Mouse (Mus musculus) hindbrain, embryonic 13.5 days (tissue): Measurements from ENCODE around the gene Olfr1208. TPM values are rescaled to one million over a fixed set of nuclear protein-coding genes. Genes with fewer than 3 reads are reported as not detected.

ENCODE experiments used
- ATAC-seq: fragments of 200-750 bp; cut with Nextera tagmentation; 2 replicates; pipeline ENCODE4 v1.8.0; 2017; ENCODE audit warnings: moderate TSS enrichment; ENCODE audit not compliant: low FRiP score
- H3K27ac ChIP-seq: fragments of 300-500 bp; sonication (generic); 2 replicates; pipeline ENCODE4 v1.5.1; 2015; ENCODE audit warnings: inconsistent platforms, mild to moderate bottlenecking, moderate library complexity
- H3K27me3 ChIP-seq: fragments of 300-500 bp; sonication (generic); 2 replicates; pipeline ENCODE4 v1.6.1; 2015; ENCODE audit warnings: mild to moderate bottlenecking, inconsistent platforms
- H3K36me3 ChIP-seq: fragments of 300-500 bp; sonication (generic); 2 replicates; pipeline ENCODE4 v1.6.1; 2015; ENCODE audit warnings: mild to moderate bottlenecking, inconsistent platforms
- H3K4me1 ChIP-seq: fragments of 300-500 bp; sonication (generic); replicated peaks from 2 replicates; pipeline ENCODE4 v1.6.1; 2015; ENCODE audit warnings: inconsistent platforms
- H3K4me2 ChIP-seq: fragments of 300-500 bp; sonication (generic); 2 replicates; pipeline ENCODE4 v1.6.1; 2015; ENCODE audit warnings: inconsistent platforms, mild to moderate bottlenecking, moderate library complexity
- H3K4me3 ChIP-seq: fragments of 300-500 bp; sonication (generic); 2 replicates; pipeline ENCODE4 v1.5.1; 2015; ENCODE audit warnings: mild to moderate bottlenecking, inconsistent platforms
- H3K9ac ChIP-seq: fragments of 300-500 bp; sonication (generic); 2 replicates; pipeline ENCODE4 v1.6.1; 2015; ENCODE audit warnings: mild to moderate bottlenecking, inconsistent platforms
- H3K9me3 ChIP-seq: fragments of 300-500 bp; sonication (generic); 2 replicates; pipeline ENCODE4 v1.6.1; 2016; ENCODE audit warnings: inconsistent platforms
- WGBS: fragments of 180-500 bp; shearing (Covaris S2); methylation state at CpG from one replicate; pipeline ENCODE4 v1.1.7; 2015; 5-methylcytosine and 5-hydroxymethylcytosine counted together
- polyA plus RNA-seq: library from polyadenylated mRNA; unstranded; fragments of >200 nt; fragmentation: Nextera tagmentation; extraction: Ambion mirVana; gene quantifications from 2 replicates; pipeline ENCODE4 v1.2.1, GENCODE M21; 2015

The Olfr1208 gene
- polyA plus RNA-seq, result not detected in 2 replicates

DNA sequence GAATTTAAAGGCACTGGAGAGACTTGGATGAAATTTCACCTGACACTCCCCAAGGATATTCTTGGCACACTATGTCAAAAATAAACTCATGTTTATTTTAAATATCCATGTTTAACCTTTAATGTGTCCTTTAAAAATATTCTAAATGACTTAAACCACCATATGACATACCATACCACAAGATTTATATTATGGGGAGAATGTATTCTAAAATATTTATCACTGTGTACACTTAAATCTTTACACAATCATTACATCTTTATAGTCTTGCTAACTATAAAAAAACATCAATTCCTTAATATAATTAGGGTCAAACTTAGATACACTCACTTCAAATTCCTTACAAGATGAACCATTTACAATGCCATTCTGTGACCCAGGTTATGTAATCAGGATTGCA is at the start of gene Olfr1208:
Gene Olfr1208 (minus strand): TSS at position 101 of the 400 bp plus-strand sequence.
- Histone ChIP-seq H3K9ac (no peak within 1 kb of the TSS), H3K4me3 (no peak within 1 kb of the TSS), H3K27me3 (no peaks in the 10 kb centered on the region), H3K9me3 (no peaks in the 10 kb centered on the region), H3K36me3 (no peaks in the 10 kb centered on the region), H3K4me2 (no peak within 1 kb of the TSS), H3K27ac (no peak within 1 kb of the TSS), H3K4me1 (no peaks in the 10 kb centered on the region)
- no peak for ATAC-seq

DNA sequence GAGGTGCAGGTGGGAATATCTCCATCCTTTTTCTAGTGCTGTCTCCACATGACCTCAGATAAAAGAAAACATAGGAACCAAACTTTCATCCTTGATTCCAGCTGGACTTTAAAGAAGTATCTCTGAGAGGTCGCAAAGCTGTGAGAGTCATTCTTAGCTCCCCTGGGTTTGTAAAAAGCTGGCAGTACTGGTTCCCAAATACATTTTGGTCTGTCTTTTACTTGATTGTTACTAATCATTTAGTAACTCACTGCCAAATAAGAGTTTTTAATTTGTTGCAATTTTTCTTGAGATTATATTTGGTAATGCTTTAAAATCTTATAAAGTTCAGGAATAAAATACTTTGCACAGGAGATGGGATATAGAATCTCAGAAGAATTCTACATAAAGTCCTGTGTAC is 35.9 kb upstream of the Olfr1208 start, which contains the start of gene Olfr1211:
Gene Olfr1211 (minus strand): TSS at position 101 of the 400 bp plus-strand sequence.
- H3K4me1 ChIP-seq, result no peaks in the 10 kb centered on the region
- H3K9ac ChIP-seq, result no peak within 1 kb of the TSS
- no peaks in the 10 kb centered on the region for H3K9me3 ChIP-seq
- no peak within 1 kb of the TSS for H3K4me3 ChIP-seq
- no peak within 1 kb of the TSS for H3K4me2 ChIP-seq
- WGBS, result 98% methylated on average over 1 of the region's 1 CpGs
- no peaks in the 10 kb centered on the region for H3K36me3 ChIP-seq
- no peaks in the 10 kb centered on the region for H3K27me3 ChIP-seq
- H3K27ac ChIP-seq, result no peak within 1 kb of the TSS
- no peak for ATAC-seq

DNA sequence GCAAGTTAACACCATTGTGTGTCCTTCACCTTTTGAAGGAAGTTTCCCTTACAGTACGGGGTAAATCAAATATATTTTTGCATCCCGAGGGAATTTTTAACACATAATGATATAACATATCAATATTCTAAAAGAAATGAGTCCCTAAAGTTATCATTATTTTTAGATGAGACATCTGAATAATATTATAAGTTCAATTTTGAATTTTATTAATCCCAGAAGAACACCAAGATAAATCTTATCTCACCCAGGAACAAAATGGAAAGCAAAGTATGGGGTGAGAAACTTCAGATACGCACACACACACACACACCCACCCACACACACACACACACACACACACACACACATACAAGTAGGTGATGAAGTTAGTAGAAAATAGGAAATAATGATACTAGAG is 12.9 kb upstream of the Olfr1208 start, which contains the start of gene Olfr1209:
Gene Olfr1209 (minus strand): TSS at position 101 of the 400 bp plus-strand sequence.
- Histone ChIP-seq H3K4me1 (no peaks in the 10 kb centered on the region), H3K9me3 (no peaks in the 10 kb centered on the region), H3K27ac (no peak within 1 kb of the TSS), H3K4me3 (no peak within 1 kb of the TSS), H3K9ac (no peak within 1 kb of the TSS), H3K4me2 (no peak within 1 kb of the TSS), H3K27me3 (no peaks in the 10 kb centered on the region), H3K36me3 (no peaks in the 10 kb centered on the region)
- WGBS, result 88% methylated on average over 3 of the region's 3 CpGs
- no peak for ATAC-seq

DNA sequence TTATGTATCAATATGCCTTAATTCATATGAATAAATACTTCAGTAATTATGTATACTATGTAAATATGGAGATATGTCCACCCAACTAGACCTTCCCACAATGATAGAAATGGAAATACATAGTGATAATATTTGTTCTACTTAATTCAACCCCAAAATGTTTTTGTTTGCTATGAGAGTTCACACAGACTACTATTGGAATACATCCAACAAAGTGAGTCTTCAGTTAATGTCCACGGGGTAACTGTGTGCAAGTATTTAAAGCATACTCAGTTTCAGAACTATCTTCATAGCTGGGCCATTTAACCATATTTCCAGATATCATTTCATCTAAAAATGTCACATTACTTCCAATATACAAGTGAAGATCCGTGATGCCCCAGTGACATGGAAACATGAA is 39.2 kb downstream of the Olfr1208 start, which contains the start of gene Olfr1206:
Gene Olfr1206 (plus strand): TSS at position 301 of the 400 bp plus-strand sequence.
- H3K4me1 ChIP-seq, result no peaks in the 10 kb centered on the region
- H3K27me3 ChIP-seq, result no peaks in the 10 kb centered on the region
- WGBS, result 89% methylated on average over 2 of the region's 2 CpGs
- H3K27ac ChIP-seq, result no peak within 1 kb of the TSS
- no peak within 1 kb of the TSS for H3K4me3 ChIP-seq
- no peaks in the 10 kb centered on the region for H3K9me3 ChIP-seq
- no peaks in the 10 kb centered on the region for H3K36me3 ChIP-seq
- no peak within 1 kb of the TSS for H3K4me2 ChIP-seq
- no peak for ATAC-seq
- H3K9ac ChIP-seq, result no peak within 1 kb of the TSS

DNA sequence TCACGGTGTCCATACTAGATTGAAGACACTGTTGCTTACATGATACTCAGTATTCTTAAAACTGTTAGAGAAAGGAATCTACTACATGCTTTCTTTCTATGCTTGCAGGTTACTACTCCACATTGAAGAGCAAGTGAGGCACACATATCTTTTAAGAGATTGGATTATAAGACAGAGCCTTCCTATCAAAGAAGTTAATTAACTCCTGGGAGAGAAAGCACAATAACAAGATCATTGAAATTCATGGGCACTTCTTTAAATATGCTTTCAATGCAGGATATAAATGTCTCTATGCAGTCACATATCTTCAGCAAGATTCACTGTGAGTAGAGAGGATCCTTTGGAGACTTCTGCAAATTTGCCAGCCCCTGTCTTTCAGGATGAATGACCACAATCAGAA is 53.1 kb downstream of the Olfr1208 start, which contains the start of gene Olfr1204:
Gene Olfr1204 (plus strand): TSS at position 301 of the 400 bp plus-strand sequence.
- H3K27ac ChIP-seq, result no peak within 1 kb of the TSS
- H3K9me3 ChIP-seq, result no peaks in the 10 kb centered on the region
- H3K4me3 ChIP-seq, result no peak within 1 kb of the TSS
- WGBS, result 94% methylated on average over 1 of the region's 1 CpGs
- H3K4me2 ChIP-seq, result no peak within 1 kb of the TSS
- no peak for ATAC-seq
- H3K36me3 ChIP-seq, result no peaks in the 10 kb centered on the region
- H3K9ac ChIP-seq, result no peak within 1 kb of the TSS
- H3K4me1 ChIP-seq, result no peaks in the 10 kb centered on the region
- H3K27me3 ChIP-seq, result no peaks in the 10 kb centered on the region

Other genes with a start within 250 kb of the Olfr1208 start
- not detected in 2 replicates for gene Olfr1193, start 226.7 kb downstream of the Olfr1208 start, polyA plus RNA-seq
- gene Olfr1195, start 213.1 kb downstream of the Olfr1208 start, polyA plus RNA-seq, result not detected in 2 replicates
- not detected in 2 replicates for gene Olfr1196, start 197.7 kb downstream of the Olfr1208 start, polyA plus RNA-seq
- not detected in 2 replicates for gene Olfr1197, start 169.9 kb downstream of the Olfr1208 start, polyA plus RNA-seq
- gene Olfr1198, start 150.9 kb downstream of the Olfr1208 start, polyA plus RNA-seq, result not detected in 2 replicates
- gene Olfr1199, start 141.8 kb downstream of the Olfr1208 start, polyA plus RNA-seq, result not detected in 2 replicates
- gene Olfr1200, start 131.8 kb downstream of the Olfr1208 start, polyA plus RNA-seq, result not detected in 2 replicates
- not detected in 2 replicates for gene Olfr1201, start 109.3 kb downstream of the Olfr1208 start, polyA plus RNA-seq
- not detected in 2 replicates for gene Olfr1202, start 87.8 kb downstream of the Olfr1208 start, polyA plus RNA-seq
- not detected in 2 replicates for gene Olfr1205, start 72.6 kb downstream of the Olfr1208 start, polyA plus RNA-seq
- not detected in 2 replicates for gene Olfr1204, start 53.0 kb downstream of the Olfr1208 start, polyA plus RNA-seq
- gene Olfr1206, start 39.1 kb downstream of the Olfr1208 start, polyA plus RNA-seq, result not detected in 2 replicates
- gene Olfr1209, start 12.8 kb upstream of the Olfr1208 start, polyA plus RNA-seq, result not detected in 2 replicates
- gene Olfr1211, start 35.8 kb upstream of the Olfr1208 start, polyA plus RNA-seq, result not detected in 2 replicates
- not detected in 2 replicates for gene Olfr1212, start 51.7 kb upstream of the Olfr1208 start, polyA plus RNA-seq
- gene Gm13762, start 78.0 kb upstream of the Olfr1208 start, polyA plus RNA-seq, result not detected in 2 replicates
- not detected in 2 replicates for gene Olfr1214, start 90.3 kb upstream of the Olfr1208 start, polyA plus RNA-seq
- gene Olfr1215, start 104.7 kb upstream of the Olfr1208 start, polyA plus RNA-seq, result not detected in 2 replicates
- gene Olfr1216, start 116.0 kb upstream of the Olfr1208 start, polyA plus RNA-seq, result not detected in 2 replicates
- gene Olfr1217, start 129.8 kb upstream of the Olfr1208 start, polyA plus RNA-seq, result not detected in 2 replicates
- not detected in 2 replicates for gene Olfr1218, start 158.9 kb upstream of the Olfr1208 start, polyA plus RNA-seq
- gene Olfr1219, start 181.2 kb upstream of the Olfr1208 start, polyA plus RNA-seq, result not detected in 2 replicates
- gene Olfr1220, start 204.5 kb upstream of the Olfr1208 start, polyA plus RNA-seq, result not detected in 2 replicates
- not detected in 2 replicates for gene Olfr1221, start 215.0 kb upstream of the Olfr1208 start, polyA plus RNA-seq
- not detected in 2 replicates for gene Olfr1222, start 230.7 kb upstream of the Olfr1208 start, polyA plus RNA-seq
- gene Olfr1223, start 249.2 kb upstream of the Olfr1208 start, polyA plus RNA-seq, result not detected in 2 replicates